Mouse (Mus musculus): Measurements from ENCODE around the gene Card19. TPM values are rescaled to one million over a fixed set of nuclear protein-coding genes. Genes with fewer than 3 reads are reported as not detected.

The Card19 gene
- 39.6 TPM for total RNA-seq (2023)

DNA sequence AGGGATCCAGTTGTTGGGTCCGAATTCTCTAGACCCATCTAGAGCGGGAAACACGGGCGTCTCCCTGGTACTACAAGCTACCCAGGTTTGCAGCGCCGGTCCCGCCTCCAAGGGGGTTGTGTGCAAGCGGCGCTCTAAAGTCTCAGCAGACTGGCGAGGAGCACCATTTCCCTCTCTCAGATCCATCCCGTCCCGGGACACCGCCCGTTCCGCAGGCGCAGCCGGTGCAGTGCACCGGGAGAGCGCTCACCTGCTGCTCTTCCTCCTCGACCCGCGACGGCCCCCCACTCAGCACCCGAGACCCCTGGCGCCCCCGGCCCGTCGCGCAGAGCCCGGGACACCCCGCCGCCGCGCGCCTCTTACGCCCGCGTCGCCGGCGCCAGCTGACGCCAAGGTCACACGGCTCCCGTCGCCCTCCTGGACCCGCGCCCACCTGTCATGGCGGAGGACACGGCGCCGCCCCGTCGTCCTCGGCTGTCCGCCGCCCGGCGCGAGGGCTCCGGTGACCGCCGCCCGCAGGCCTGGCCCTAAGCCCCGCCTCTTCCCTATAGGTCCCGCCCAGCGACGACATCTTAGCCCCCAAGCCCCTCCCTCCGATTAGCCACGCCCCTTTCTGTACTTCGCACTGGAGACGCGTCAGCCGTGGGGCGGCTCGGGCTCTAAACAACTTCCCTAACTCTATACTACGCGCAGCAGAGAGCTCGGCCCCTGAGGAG lies at the start of gene Card19:
TSS of gene Card19 (minus strand) at position 534 of the 716 bp plus-strand sequence.

GRCm38 (mm10) chr13:49248467-49248862 lies 32.6 kb upstream of the Card19 start, which contains the start of gene Susd3:
Susd3 (minus strand) TSS chr13:49248706.

GRCm38 (mm10) chr13:49187288-49188218 lies 28.3 kb downstream of the Card19 start, which contains the start of gene Ninj1:
Ninj1 (plus strand) TSS chr13:49187485.

Other genes with a start within 250 kb of the Card19 start
- 108 TPM for gene Fam120a, start 248.0 kb downstream of the Card19 start, total RNA-seq (2023)
- gene Wnk2, start 68.0 kb downstream of the Card19 start, total RNA-seq (2023): not detected
- gene Ninj1, start 28.6 kb downstream of the Card19 start, total RNA-seq (2023): 25.6 TPM
- gene Susd3, start 32.7 kb upstream of the Card19 start, total RNA-seq (2023): 19.1 TPM
- gene Fgd3, start 104.3 kb upstream of the Card19 start, total RNA-seq (2023): 91.8 TPM
- gene Bicd2, start 125.5 kb upstream of the Card19 start, total RNA-seq (2023): 29.6 TPM
- gene Ippk, start 205.2 kb upstream of the Card19 start, total RNA-seq (2023): 14.4 TPM